Mouse (Mus musculus) intestine, embryonic 16.5 days (tissue): ENCODE data around the gene Dscam. TPM values are rescaled to one million over a fixed set of nuclear protein-coding genes. Genes with fewer than 3 reads are reported as not detected.

Experiments
- ATAC-seq: fragments of 200-750 bp; cut with Nextera tagmentation; 2 replicates; pipeline ENCODE4 v1.8.0; 2017; ENCODE audit warnings: moderate TSS enrichment, moderate library complexity
- H3K27ac ChIP-seq: fragments of 300-500 bp; sonication (generic); 2 replicates; pipeline ENCODE4 v1.5.1; 2014; ENCODE audit warnings: mild to moderate bottlenecking, low read length
- H3K27me3 ChIP-seq: fragments of 300-500 bp; sonication (generic); replicated peaks from 2 replicates; pipeline ENCODE4 v1.6.1; 2014; ENCODE audit warnings: low read length, control low read depth, mixed read lengths; ENCODE audit not compliant: control insufficient read depth, insufficient read depth
- H3K36me3 ChIP-seq: fragments of 300-500 bp; sonication (generic); 2 replicates; pipeline ENCODE4 v1.6.1; 2014; ENCODE audit warnings: low read length, control low read depth; ENCODE audit not compliant: control insufficient read depth, insufficient read depth
- H3K4me1 ChIP-seq: fragments of 300-500 bp; sonication (generic); 2 replicates; pipeline ENCODE4 v1.6.1; 2014; ENCODE audit warnings: low read length, control low read depth, mixed read lengths; ENCODE audit not compliant: control insufficient read depth, insufficient read depth
- H3K4me2 ChIP-seq: fragments of 300-500 bp; sonication (generic); 2 replicates; pipeline ENCODE4 v1.6.1; 2014; ENCODE audit warnings: low read depth, low read length, control low read depth
- H3K4me3 ChIP-seq: fragments of 300-500 bp; sonication (generic); 2 replicates; pipeline ENCODE4 v1.5.1; 2014; ENCODE audit warnings: mild to moderate bottlenecking, low read length
- H3K9ac ChIP-seq: fragments of 300-500 bp; sonication (generic); 2 replicates; pipeline ENCODE4 v1.6.1; 2014; ENCODE audit warnings: low read depth, low read length
- H3K9me3 ChIP-seq: fragments of 300-500 bp; sonication (generic); 2 replicates; pipeline ENCODE4 v1.6.1; 2016; ENCODE audit warnings: low read length, control low read depth; ENCODE audit not compliant: control insufficient read depth
- WGBS: fragments of 180-500 bp; shearing (Covaris S2); extraction: QIAGEN DNeasy Blood & Tissue Kit; methylation state at CpG from one replicate; pipeline ENCODE4 v1.1.7; 2014; 5-methylcytosine and 5-hydroxymethylcytosine counted together
- polyA plus RNA-seq: library from polyadenylated mRNA; unstranded; fragments of >200 nt; fragmentation: Nextera tagmentation; extraction: Ambion mirVana; gene quantifications from 2 replicates; pipeline ENCODE4 v1.2.1, GENCODE M21; 2015

Dscam gene
- polyA plus RNA-seq, 1 experiment from 2014 or later, result 0.21 TPM

DNA sequence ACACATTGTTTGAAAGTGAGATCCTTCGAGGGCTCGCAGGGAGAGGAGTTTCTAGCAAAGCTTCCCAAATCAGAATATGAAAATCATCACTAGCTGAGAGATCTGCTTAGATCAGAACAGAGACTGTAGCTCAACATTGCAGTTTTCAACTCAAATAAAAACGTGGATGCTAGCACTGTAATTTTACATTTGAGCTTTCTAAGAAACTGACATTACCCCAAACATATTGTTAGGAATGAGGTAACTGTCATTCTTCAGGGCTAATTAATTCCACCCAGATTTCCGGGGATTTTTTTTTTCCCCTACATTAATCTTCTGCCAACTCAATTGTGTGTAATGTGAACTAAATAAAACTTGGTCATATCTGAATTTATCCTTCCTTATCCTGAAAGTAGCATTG lies 110.3 kb downstream of the Dscam start:
- Histone ChIP-seq H3K4me2 (no peak overlapping the region), H3K27ac (no peak overlapping the region), H3K9me3 (no peaks in the 10 kb centered on the region), H3K36me3 (no peaks in the 10 kb centered on the region), H3K4me3 (no peak overlapping the region), H3K9ac (no peak overlapping the region), H3K27me3 (no peaks in the 10 kb centered on the region), H3K4me1 (no peaks in the 10 kb centered on the region)
- ATAC-seq, result no peak
- 77% methylated on average over 4 of the region's 4 CpGs for WGBS

DNA sequence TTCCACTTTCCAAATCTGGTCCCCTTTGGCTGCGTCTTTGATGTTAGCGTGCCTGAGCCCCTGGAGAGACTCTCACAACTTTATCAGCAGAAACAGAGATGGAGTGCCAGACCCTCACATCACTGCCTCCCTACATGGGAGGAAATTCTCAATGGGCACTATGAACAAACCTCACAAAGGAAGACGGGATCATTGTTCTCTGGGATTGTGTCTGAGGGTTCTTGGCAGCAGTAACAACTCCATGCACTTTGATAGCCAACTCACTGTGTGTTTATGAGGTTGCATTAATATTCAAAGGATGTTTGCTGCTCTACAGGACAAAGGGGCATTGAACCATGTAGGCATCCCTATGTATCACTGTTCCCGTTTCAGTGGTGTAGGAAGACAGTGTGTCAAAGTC lies 135.3 kb downstream of the Dscam start:
- no peak overlapping the region for H3K9ac ChIP-seq
- H3K9me3 ChIP-seq, result no peaks in the 10 kb centered on the region
- H3K4me2 ChIP-seq, result no peak overlapping the region
- H3K4me3 ChIP-seq, result no peak overlapping the region
- H3K27ac ChIP-seq, result no peak overlapping the region
- H3K4me1 ChIP-seq, result no peaks in the 10 kb centered on the region
- ATAC-seq, result no peak
- WGBS, result 85% methylated on average over 4 of the region's 4 CpGs
- H3K27me3 ChIP-seq, result no peaks in the 10 kb centered on the region
- no peaks in the 10 kb centered on the region for H3K36me3 ChIP-seq

DNA sequence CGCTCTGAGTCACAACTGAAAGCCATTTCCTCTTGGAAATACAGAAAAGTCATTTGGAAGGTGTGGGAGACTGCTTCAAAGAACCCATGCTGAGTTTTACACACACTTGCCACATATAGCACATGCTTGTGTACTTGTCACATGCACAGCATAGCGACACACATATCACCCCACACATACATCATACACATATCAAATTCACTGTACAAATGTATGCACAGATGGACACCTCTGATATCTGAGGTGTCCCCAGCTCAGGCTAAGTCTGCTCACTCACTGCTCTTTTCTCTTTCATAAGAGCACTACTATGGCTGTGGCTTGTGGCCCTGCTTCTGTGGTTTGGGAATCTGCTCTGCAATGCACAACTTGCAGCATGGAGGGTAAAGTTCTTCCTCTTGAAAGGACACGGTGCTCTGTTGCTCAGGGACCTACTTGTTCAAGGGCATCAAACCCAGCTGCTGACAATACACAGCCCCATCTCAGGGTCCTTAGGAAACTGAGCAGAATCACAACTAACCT lies 137.0 kb downstream of the Dscam start:
- no peaks in the 10 kb centered on the region for H3K36me3 ChIP-seq
- no peak overlapping the region for H3K4me3 ChIP-seq
- H3K4me1 ChIP-seq, result no peaks in the 10 kb centered on the region
- WGBS, result 75% methylated on average over 3 of the region's 3 CpGs
- H3K27ac ChIP-seq, result no peak overlapping the region
- ATAC-seq, result no peak
- no peaks in the 10 kb centered on the region for H3K9me3 ChIP-seq
- H3K4me2 ChIP-seq, result no peak overlapping the region
- no peak overlapping the region for H3K9ac ChIP-seq
- H3K27me3 ChIP-seq, result no peaks in the 10 kb centered on the region

DNA sequence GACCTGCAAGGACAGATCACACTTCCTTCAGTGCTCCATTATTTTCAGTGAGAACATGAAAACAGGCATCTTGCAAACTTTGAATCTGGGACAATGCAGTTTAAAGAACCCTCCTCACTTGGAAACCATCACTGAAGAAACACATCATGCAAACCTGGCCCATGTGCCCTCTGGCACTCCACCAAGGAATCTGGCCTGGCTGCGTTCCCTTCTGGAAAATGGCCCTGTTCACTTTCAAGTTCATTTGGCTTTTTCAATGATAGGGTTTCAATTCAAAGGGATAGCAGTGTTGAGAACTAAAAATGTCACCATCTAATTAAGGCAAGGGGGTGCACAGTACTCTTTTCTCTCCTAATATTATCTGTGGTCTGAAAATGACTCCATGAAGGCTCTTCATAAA lies 142.9 kb downstream of the Dscam start:
- ATAC-seq, result no peak
- H3K27ac ChIP-seq, result no peak overlapping the region
- no peaks in the 10 kb centered on the region for H3K4me1 ChIP-seq
- no peak overlapping the region for H3K9ac ChIP-seq
- WGBS, result 56% methylated on average over 1 of the region's 1 CpGs
- no peaks in the 10 kb centered on the region for H3K9me3 ChIP-seq
- H3K36me3 ChIP-seq, result no peaks in the 10 kb centered on the region
- H3K4me3 ChIP-seq, result no peak overlapping the region
- H3K4me2 ChIP-seq, result no peak overlapping the region
- H3K27me3 ChIP-seq, result no peaks in the 10 kb centered on the region

DNA sequence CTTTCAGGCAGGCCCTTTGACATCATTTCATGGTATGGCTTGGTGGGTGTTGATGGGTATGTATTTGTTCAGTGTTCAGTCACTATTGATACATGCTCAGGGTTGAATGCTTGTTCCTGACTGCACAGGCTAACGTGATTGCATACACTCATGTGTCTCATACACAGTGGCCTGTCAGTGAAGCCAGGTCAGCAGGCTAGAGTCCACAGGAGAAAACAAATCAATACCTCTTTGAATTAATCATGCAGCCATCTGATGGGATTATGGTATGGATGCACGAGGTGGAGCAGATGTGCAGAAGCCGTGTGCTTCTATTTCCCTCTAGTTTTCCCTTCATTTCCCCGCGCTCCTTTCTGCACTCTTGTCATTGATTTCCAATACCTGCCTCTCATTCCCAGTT lies 143.7 kb downstream of the Dscam start:
- H3K36me3 ChIP-seq, result no peaks in the 10 kb centered on the region
- H3K27ac ChIP-seq, result no peak overlapping the region
- no peak for ATAC-seq
- H3K4me3 ChIP-seq, result no peak overlapping the region
- H3K27me3 ChIP-seq, result no peaks in the 10 kb centered on the region
- H3K9ac ChIP-seq, result no peak overlapping the region
- H3K4me1 ChIP-seq, result no peaks in the 10 kb centered on the region
- H3K9me3 ChIP-seq, result no peaks in the 10 kb centered on the region
- H3K4me2 ChIP-seq, result no peak overlapping the region
- 81% methylated on average over 5 of the region's 5 CpGs for WGBS

DNA sequence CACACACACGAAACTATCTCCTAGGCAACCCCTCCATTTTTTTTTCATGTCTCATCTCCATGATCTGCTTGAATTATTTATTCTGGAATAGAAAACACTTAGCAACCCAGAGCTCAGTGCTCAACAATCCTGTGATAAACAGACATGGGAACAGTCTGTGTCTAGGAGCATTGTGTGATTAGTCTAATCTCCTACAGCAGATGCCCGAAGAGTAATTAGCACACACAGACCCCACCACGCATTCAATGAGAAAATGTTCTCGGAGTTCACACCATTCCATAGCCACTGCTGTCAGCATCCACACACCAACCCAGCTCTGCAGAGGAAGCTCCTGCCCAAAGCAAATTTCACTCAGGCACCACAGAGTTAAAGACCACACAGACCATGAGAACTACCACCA lies 146.1 kb downstream of the Dscam start:
- Histone ChIP-seq H3K4me2 (no peak overlapping the region), H3K9ac (no peak overlapping the region), H3K36me3 (no peaks in the 10 kb centered on the region), H3K9me3 (no peaks in the 10 kb centered on the region), H3K4me1 (no peaks in the 10 kb centered on the region), H3K4me3 (no peak overlapping the region), H3K27me3 (no peaks in the 10 kb centered on the region), H3K27ac (no peak overlapping the region)
- 54% methylated on average over 4 of the region's 4 CpGs for WGBS
- no peak for ATAC-seq

DNA sequence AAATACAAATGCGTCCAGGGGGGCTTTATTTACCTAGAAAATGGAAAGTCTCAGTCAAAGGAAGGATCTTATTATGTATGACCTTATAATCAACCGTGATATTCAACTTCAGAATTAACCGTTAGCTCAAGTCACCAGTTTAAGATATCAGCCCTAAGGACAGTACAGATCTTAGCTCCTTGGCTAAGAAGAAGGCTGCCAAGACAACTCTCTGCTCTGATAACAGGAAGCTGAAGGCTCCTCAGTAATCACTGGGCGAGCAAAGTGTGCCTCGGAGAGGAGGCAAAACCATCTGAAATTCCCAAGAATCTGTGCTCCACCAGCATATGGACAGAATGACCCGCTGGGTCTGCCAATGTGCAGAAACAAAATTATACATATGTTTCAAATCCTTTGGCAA lies 149.1 kb downstream of the Dscam start:
- no peak overlapping the region for H3K4me2 ChIP-seq
- no peak overlapping the region for H3K27ac ChIP-seq
- H3K9ac ChIP-seq, result no peak overlapping the region
- no peaks in the 10 kb centered on the region for H3K9me3 ChIP-seq
- H3K4me3 ChIP-seq, result no peak overlapping the region
- no peak for ATAC-seq
- H3K4me1 ChIP-seq, result no peaks in the 10 kb centered on the region
- no peaks in the 10 kb centered on the region for H3K36me3 ChIP-seq
- no peaks in the 10 kb centered on the region for H3K27me3 ChIP-seq
- 81% methylated on average over 6 of the region's 6 CpGs for WGBS

DNA sequence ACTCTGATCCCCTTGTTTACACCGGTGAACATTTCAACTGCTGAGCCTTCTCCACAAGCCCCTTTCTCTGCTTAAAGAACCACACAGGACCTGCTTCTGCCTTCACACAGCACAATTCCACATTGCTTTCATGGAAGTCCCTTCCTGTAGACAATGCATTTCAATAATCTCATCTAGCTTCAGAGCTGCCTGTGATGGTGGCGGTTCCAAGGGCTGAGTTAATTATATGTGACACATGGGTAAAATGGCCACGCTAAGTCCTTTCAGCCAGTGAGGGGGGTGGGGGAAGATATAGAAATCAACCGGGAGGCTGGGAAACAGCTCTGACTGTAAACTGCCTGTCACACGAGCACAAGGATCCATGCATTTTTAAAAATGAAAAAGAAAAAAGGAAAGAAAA lies 152.2 kb downstream of the Dscam start:
- H3K4me3 ChIP-seq, result no peak overlapping the region
- no peaks in the 10 kb centered on the region for H3K27me3 ChIP-seq
- no peaks in the 10 kb centered on the region for H3K36me3 ChIP-seq
- H3K9me3 ChIP-seq, result no peaks in the 10 kb centered on the region
- H3K4me2 ChIP-seq, result no peak overlapping the region
- no peak overlapping the region for H3K9ac ChIP-seq
- WGBS, result 58% methylated on average over 5 of the region's 5 CpGs
- H3K4me1 ChIP-seq, result no peaks in the 10 kb centered on the region
- no peak overlapping the region for H3K27ac ChIP-seq
- ATAC-seq, result no peak

DNA sequence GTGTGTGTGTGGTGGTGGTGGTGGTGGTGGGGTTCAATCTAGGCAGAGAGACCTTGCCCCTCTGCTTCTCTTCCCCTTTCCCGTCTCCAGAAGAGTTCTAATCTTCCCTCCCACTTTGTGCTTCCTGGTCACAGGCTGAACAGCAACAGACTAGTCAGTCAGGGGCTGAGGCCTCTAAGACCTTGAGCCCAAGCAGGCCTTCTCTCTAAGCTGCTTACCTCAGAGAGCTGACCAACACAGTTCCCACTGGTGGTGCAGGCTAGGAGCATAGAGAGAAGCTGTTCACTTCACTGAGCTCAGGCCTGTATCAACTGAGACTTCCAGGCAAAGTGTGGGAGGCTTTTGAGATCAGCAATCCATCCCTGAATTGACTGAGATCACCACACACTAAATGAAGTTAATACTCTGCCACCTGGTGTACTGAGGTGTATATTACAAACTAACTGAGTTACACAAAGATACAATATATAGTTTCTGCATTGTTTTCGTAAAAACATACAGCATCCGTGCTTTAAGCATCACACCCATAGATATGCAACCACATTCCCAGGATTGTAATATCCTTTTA lies 153.3 kb downstream of the Dscam start:
- Histone ChIP-seq H3K9ac (no peak overlapping the region), H3K4me3 (no peak overlapping the region), H3K9me3 (no peaks in the 10 kb centered on the region), H3K27me3 (no peaks in the 10 kb centered on the region), H3K27ac (no peak overlapping the region), H3K4me2 (no peak overlapping the region), H3K4me1 (no peaks in the 10 kb centered on the region), H3K36me3 (no peaks in the 10 kb centered on the region)
- 67% methylated on average over 3 of the region's 3 CpGs for WGBS
- ATAC-seq, result no peak

DNA sequence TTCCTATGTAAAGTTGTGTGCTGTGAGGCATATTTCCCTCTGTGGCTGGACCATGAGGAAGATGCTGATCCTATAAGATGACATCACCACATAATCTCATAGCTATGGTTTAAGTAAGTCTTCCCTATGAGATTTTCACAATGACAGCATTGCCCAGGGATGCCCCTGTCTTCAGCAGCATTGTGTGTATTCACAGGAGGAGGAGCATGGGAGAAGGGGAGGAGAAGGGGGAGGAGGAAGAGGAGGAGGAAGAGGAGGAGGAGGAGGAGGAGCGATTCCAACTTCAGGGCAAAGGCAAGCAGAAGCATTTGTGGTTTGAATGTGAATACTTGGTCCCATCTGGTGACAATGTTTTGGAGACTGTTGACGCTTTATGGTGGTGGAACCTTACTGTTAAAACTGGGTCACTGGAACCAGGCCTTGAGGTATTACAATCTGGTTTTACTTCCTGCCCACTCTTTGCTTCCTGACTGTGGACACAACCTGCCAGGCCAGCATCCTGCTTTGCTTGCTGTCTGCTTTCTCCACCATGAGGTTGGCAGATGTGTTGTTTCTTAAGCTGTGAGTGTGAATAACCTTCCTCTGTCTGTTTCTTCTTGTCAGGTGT lies 154.2 kb downstream of the Dscam start:
- H3K27ac ChIP-seq, result no peak overlapping the region

More for the DNA sequence above, 154.2 kb downstream of the Dscam start:
- Histone ChIP-seq H3K36me3 (no peaks in the 10 kb centered on the region), H3K27me3 (no peaks in the 10 kb centered on the region), H3K9ac (no peak overlapping the region), H3K4me3 (no peak overlapping the region), H3K4me2 (no peak overlapping the region), H3K9me3 (no peaks in the 10 kb centered on the region), H3K4me1 (no peaks in the 10 kb centered on the region)
- no peak for ATAC-seq
- 83% methylated on average over 2 of the region's 2 CpGs for WGBS
